Mouse (Mus musculus): ENCODE measurements at regions not wholly inside any gene's neighbourhood (a gene's known extent, or its start where the extent isn't known, plus 50 kb on each side); places are given as distances from the start of the nearest gene placed in this dataset.

DNA sequence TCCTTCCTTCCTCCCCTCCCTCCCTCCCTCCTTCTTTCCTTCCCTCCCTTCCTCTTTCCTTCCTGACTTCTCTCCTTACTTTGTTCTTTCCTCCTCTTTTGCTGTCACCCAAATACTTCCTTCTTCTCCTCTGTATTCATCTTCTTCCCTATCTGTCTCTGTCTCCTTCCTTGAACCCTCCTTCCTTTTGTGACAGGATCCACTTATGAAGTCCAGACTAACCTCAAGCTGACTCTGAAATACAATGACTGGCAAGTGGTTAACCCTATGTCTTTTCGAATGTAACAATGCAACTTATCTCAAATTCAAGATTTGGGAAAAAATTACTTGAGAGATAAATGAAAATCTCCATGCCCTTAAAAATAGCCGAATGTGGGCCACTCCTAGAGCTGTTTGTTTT lies 197.0 kb upstream of the Dcn start:
- DNase-seq = no peak

DNA sequence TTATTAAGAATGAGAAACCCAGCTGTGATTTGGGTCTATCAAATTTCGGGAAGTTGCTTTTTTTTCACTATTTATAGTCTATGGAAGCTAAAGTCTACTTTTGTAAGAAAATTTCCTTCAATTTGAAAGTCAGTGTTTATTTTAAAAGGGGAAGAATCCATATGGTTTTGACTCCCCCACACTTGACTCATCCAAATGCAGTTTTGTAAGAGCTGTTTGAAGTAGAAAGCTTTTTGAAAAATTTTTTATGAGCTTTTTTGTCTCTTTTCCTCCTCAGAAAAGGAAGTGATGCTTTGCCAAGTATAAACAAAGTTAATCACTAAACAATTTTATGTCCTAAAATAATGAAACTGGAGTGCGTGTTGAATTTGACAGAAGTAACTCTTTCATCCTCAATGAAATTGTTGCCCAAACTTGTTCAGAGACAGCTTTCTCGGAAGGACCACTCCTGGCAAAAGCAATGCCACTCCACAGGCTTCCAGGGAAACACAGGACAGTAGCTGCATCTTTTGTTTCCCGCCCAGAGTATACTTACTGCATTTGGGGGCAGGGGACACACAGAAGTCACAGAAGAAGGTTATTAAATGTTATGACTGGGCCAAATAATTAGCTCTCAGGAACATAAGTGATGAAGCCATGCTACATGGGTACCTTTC lies 196.4 kb upstream of the Dcn start:
- no peak for DNase-seq

DNA sequence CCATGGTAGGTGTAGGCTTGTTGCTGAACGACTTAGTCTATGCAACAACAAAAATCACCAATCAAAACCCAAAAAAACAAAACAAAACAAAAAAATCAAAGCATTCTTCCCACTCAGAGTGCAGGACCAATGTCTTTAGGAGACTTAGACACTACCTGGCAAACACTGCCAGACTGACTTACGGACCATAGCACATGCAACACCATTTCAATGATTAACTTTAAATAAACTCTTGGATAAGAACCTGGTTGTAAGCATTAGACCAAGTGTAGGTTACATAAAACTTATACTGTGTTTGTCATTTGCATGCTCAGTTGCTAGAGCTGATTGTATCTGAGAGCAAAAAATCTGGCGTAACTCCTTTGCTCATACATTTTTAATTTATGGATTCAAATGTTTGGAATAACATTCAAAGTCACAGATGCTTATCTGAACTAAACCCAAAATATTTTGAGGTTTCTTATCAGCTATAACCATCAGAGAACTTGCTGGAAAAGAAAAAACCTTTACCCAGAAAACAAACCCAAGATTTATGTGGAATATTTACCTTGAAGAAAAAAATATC lies 174.5 kb upstream of the Dcn start:
- no peak for DNase-seq

DNA sequence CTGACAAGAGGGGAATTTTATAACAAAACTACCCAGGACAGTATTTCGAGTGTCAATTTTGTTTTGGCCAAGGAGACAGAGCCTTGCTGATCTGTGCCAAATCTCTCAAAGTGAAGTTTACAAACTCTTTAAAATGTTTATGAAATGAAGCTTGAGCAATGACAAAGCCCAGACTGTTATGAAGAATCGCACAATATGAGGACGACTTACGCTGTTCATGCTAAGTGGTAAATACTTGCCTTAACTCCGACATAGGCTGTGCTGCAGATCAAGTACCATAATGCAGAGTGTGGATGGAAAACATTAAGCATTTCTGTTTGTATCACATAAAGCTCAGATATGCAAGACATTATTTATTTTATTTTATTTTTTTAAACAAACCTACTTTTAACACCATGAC lies 169.8 kb upstream of the Dcn start:
- DNase-seq = no peak

DNA sequence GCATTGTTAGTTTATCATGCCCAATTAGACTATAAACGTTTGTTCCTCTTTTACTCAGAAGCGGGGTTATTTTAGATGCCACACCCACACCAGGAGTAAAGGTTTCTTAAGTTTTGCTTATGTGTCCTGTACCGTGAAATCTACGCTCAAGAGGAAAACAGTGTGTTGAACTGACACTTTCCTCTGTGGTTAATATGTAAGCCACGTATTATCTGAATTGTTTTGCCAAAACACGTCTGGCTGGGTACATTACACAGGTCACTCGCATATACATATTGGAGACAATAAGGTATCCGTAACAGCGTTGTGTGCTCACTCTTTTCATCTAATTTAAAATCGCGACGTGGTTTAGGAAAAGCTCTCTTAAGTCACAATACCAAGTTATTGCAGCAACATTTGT lies 166.9 kb upstream of the Dcn start:
- DNase-seq = no peak

DNA sequence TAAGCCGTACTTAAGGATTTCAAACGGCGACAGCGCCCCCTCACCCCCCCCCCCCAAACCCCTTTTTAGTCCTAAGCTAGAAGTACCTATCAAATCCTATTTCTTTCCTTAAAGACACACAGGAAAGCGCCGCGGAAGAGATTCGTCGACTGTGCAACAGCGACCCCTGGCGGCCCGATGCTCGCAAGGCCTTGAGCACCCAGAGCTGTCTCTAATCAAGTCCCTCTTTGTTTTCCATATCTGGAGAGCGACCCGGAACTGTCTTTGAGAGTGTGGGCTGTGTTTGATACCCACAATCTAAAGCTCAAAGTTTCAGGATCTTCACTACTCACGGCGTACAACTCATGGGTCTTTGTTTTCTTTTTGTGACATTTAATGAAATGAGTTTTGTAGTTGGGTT lies 166.4 kb upstream of the Dcn start:
- DNase-seq = peak; percentile 97

DNA sequence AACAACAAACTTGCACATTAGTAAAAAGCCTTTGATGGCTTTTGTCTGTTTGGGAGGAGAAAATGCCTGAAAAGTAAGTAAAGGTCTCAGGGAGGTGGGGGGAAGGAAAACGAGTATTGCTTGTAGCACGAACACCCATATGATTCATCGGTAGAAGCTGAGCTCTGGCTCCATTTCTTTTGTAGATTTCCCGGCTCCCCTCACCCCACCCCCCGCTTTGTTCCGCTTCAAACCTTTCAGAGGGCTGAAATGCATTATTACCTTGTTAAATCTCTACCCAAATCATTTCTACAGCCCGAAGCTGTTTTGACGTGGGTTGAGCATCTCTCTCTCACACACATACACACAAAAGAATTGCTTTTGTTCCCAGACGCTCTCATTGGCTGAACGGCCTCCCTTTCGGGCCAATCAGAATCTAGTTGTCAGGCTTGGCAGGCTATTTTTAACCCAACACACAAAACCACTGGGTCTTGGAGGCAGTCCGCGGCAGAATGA lies 166.0 kb upstream of the Dcn start:
- DNase-seq = peak; percentile 78

DNA sequence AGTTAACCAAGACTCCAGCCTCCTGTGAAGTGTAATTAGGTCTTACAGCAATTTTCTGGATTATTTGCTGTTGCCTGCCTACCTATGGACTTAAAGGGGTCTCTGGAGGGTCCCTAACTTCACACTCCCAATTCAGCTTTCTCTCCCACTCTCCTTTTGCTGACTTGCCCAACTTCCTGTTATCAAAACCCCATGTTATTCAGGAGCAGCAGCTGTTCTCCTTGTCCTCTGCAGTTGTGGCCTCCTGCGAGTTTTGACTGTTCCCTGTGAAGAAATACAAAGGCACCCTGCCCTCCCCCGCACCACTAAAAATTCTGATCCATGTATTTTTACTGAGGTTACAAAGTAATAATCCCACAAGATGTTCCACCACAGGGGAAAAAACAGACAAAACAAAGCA lies 146.8 kb upstream of the Dcn start:
- no peak for DNase-seq

DNA sequence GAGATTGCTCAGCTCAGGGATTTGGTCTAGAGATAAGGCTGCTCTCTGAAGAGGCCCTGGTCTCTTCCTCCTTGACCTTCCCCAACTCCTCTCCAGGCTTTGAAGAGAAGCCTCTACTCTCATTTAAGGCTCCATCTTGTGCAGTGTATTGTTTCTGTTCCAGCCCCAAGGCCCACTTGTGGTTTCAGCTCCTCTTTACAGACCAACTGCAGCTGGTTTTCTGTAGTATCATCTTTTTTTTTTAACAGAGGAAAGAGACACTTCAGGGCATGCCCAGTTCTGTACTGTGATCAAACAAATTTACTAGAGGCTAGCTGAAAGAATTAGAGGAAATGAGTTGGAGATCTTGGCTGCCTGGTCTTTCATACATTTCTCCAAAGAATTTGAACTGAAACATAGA lies 145.4 kb upstream of the Dcn start:
- no peak for DNase-seq

DNA sequence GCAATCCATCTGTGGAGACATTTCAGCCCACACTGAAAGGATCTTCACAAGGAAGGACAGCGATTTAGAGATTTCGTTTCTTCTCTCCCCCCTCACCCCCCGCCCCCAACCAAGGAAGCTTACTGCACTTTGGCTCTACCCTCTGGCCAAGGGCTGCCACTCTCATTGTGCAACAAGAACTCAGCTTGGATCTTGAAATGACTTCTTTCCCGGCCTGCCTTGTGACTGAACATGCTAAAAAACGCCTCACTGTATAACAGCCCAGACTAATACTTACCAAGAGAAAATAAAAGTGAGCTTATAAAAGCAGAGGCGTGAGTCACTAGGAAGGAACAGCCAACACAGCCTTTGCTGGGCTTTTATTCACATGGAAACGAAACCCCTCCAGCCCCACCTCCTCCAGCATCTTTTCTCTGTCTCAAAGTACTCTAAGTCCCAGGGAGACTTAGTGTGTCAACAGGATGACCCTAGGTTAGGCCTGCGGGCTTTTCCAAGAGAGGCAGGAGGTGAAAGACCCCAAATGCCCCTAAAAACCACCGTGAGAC lies 144.7 kb upstream of the Dcn start:
- no peak for DNase-seq

DNA sequence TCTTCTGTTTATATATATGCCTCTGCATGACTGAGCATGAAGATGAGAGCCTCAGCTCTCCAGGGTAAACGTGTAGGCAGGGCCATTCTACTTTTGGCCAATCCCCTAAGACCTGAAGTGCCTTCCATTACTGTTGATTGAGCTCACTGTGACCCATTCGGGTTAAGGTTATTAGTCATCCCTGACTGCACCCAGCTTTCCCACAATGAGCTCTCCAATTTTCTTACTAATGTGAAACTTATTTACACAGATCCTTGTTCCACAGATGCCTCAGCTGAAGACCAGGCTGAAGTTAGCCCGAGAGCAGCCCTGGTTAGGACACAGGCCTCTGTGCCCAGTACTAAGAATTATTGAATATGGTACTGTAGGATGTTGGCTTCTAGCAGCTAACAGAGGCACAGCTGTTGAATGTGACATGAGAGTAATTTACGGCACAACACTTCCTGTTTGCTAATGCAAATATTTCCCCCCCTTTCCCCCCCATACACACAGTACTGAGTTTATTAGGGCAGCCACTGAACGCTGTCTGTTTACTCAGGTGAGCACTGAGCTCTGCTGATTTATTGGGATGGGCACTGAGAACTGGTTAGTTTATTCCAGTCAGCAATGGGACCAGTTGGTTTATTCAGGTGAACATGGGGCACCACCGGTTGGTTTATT lies 141.2 kb upstream of the Dcn start:
- DNase-seq = no peak

DNA sequence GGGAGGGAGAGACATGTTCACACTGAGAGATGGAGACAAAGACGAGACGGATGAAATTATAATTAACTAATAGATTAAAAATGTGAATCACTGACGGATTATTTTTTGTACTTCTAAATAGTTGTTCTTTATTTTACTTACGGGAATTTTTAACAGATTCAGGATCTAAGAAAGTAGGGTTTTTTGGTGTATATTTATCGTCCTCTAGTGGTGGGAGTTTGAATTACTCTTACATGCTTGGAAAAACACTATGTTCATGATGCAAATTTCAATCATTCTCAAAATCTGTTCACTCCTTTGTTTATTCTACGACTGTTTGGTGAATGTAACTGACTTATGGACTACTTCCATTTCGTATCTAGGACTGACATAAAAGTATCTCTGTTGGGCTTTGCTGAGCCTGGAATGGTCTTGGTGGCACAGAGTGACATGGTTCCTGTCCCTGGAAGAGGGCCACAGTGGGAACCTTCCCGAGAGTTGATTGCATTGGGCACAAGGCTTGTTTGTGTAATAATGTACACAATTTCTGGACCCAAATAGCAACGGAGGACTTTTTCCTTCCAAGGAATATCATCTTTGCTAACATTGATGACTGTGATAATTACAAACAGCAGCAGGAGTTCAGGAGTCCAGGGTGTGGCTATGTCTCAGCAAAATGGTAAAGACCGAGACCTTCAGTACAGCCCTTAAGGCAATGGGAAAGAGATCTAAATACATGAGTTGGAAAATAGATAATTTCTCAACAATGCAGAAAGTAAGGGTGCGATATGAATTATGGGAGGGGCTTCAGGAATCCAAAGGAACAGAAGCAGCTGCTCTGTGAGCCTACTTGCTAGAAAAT lies 139.3 kb upstream of the Dcn start:
- no peak for DNase-seq

DNA sequence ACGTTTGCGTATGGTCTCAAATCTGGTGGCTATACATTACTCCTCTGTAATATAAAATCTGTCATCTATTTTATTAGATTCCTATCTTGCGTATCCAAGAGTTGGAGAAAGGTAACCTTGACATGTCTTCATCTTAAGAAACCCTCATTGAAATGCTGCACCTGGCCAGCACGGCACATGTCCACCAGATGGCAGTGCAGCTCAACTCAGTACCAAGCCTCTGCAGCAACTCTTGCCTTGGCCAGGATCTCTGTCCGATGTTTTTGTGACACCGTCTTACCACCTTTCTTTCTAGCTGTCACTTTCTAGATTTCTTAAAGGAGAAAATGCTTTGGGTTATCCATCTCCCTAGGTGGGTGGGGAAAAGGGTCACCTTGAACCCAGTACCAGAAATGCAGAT lies 134.1 kb upstream of the Dcn start:
- peak; percentile 85 for DNase-seq

DNA sequence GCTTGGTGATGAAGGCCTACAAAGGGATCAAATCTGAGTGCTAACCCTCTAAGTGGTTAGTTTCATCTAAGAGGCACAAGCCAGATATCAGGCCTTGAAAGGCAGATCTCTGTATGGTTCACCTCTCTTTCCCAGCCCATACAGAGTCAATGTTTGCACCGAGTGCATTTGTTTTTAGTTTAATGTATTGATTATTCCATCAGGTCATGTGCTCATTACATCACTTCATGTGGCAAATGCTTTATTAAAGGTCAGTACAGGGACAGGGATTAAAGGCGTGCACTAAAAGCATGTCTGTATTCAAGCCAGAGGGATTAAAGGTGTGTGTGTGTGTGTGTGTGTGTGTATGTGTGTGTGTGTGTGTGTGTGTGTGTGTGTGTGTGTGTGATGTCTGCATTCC lies 132.5 kb upstream of the Dcn start:
- no peak for DNase-seq

DNA sequence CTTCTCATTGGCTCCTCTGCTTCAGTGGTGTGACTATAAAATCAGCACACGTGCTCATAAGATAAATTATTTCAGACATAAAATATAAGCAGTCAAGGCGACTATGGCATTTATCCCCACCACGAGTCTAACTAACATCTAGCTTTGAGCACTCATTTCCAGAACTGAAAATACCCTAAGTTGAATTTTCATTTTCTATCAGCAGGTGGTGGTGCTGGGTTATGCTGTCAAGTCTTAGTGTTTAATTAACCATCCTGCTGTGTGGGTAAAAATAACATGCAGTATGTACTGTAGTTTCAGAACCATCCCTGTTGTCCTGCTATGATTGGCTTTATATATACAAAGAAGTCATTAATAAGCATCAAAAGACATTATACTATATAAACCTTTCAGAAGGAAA lies 110.8 kb upstream of the Dcn start:
- DNase-seq = no peak

DNA sequence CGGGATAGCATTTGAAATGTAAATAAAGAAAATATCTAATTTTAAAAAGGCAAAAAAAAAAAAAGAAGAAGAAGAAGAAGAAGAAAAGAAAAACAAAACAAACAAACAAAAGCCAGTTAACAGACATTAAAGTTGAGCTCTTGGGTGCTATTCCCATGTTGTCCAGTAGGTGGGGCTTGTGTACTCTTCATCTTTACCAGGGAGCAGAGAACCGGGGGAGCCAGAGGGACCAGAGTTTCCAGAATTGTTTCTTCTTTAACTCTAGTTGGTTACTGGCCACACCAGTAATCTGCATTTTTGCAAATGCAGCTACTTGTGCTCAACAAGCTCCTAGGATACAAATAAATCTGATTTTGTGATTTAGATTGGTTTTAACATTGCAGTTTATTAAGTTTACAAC lies 103.6 kb upstream of the Dcn start:
- DNase-seq = peak; percentile 43

DNA sequence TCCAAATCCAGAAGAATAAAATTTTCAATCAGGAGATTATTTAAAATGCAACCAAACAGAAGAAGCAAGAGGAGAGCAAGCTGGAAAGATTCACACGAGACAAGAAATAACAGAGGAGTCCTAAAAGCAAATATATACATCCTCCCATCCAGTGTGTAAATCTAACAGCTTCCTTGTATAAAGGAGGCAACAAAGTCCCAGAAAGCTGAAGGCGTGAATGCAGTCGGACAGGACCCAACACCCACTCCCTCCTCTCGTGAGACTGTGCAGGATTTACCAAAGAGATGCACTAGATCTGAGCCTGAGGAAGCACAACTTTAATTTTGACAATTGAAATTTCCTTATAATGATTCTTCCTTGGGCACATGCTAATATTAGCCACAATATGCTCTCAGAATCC lies 103.0 kb upstream of the Dcn start:
- DNase-seq = no peak

DNA sequence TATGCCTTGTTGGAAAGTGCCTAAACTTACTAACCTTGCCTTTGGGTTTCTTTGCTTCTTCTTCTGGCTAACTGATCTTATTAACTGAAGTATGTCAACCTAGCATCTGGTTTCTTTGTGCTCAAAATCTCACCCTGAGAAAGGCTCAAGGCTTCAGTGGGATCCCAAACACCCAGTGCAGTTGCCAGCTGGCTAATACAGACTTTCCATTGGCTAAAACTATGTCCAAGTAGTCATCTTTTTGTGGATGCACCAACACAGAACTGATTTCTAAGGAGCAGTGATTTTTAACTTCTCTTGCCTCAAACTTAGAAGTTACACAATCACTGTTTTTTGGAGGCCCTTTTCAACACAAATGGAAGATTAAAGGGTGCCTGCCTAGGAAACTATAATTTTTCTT lies 97.8 kb upstream of the Dcn start:
- DNase-seq = no peak

DNA sequence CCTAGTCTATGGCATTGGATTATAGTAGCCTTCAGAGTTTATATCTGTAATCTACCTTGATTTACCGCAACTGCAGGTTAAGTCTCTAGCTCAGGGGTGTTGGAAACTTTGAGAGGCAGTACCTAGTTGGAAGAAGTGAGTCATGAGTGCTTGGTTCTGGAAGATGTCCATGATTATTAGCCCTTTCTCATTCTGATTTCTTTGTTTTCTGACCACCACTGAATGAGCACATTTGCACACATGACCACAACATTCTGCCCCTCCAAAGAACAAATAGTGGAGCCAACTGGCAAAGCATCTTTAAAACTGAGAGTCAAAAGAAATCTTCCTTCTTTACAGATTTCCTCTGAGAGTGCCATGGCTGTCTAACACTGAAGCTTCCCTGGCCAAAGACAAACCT lies 95.5 kb upstream of the Dcn start:
- no peak for DNase-seq

DNA sequence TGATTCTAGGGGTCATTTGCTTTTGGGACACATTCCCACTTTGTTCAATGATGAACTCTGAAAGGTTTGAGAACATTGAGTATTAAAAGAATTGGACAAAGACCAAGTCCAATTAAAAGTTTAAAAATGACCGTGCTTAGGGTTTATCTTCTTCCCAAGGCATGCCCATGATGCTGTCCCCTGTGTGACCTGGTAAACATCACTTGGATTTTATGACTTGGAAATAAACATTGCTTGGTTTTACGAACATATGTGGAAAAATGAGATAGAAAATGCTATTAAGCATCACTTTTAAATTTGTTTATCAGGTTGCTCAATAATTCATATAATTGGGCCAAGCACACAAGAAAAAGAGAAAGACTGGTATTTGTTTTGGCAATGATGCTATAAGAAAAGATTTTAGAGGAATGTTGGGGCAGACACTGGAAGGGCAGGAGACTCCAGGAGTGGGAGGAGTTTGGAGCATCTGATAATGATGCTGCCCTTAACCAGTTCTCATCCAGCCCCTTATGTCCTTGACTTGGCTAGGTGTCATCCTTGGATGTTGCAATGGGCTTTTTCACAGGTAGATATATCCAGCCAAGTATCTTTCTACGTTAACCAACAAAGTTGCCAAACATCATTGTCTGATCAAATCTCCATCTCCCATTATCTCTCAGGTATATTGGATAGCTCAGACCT lies 92.1 kb upstream of the Dcn start:
- DNase-seq = no peak

DNA sequence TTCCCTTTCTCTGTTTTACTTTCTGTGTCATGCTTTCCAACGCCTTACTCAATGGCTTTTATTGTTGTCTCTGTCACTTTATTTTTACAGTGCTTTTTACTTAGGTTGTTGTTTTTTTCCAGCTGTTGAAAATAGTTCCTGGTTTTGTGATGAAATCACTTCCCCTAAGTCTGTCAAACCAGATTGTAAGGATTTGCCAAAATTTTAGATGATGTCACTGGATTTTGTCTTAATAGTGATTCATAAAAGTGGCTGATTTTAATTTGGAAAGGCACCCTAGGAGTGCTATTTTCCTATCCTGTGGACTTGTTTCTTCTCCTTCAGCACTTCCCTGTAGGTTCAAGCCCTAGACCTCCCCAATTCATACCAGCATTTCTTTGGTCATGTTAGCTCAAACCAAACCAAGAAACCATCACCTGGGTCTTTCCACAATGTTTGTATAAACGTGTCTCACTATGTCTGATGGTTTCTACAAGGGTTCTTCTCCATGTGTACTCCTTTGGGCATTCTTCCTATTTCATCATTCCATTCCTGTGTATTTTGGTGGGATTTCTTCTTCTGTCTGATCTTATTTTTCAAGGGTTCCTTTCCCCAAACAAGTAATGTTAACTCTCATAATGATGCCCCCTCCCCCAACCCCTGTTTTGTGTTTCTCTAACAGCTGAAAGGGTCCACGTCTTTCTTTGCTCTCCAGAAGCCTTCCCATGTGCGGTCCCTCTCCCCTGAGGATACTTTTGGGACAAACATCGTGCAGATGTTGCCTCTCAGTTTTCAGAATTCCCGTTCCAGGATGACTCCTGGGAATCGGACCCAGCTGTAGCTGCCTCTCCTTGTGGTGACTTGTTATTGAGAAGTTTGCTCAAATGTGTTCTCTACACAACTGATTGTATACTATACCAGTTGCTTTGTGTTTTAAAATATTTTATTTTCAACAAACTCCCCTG lies 89.5 kb upstream of the Dcn start:
- no peak for DNase-seq

Measured in thymus, postnatal 4 days (tissue).